Mouse (Mus musculus): ENCODE data around the gene H2afv.

H2afv gene

DNA sequence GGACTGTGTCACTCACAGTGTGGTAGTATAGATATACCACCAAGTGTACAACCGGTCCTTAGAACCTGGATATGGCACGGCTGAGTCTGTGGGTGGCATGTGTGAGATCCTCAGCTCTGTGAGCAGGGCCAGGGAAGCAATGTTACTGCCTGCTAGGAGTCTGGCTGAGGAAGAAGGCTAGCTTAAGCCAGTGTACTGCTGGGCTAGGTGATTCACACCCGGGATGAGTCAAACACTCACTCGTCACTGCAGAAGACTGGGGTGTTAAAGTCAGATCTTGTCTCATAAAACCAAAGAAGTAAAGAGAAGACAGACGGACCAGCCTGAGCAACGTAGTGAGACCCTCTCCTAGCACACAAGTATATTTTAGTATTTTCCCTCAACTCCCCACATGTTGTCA lies 63.3 kb downstream of the H2afv start:
- DNase-seq: no peak

Data from kidney, postnatal 14 days (tissue).